ENCODE assay signal across 22 mouse cellular contexts in genomic region chr1:88055088-88055487, GRCm38 (mm10). TPM values are rescaled to one million over a fixed set of nuclear protein-coding genes. Genes with fewer than 3 reads are reported as not detected.
"Had no signal": no experiment of that assay in that cellular context is flagged by ENCODE, and none has a peak within 500 bp of the region (broad histone marks: within the 10 kb centered on the region; RNA-seq: fewer than 3 reads in every experiment).

TSS of gene Ugt1a10 (plus strand) at chr1:88055388.

- H3K9ac ChIP-seq: lung, embryonic 15.5 days; midbrain, embryonic 13.5 days; midbrain, embryonic 15.5 days; neural tube, embryonic 12.5 days; stomach, embryonic 15.5 days had no signal

- H3K4me1 ChIP-seq: lung, embryonic 15.5 days; megakaryocyte, embryonic 14.5 days; midbrain, embryonic 13.5 days; midbrain, embryonic 15.5 days; neural tube, embryonic 12.5 days; stomach, embryonic 15.5 days had no signal

- H3K4me3 ChIP-seq: lung, embryonic 15.5 days; megakaryocyte, embryonic 14.5 days; midbrain, embryonic 13.5 days; midbrain, embryonic 15.5 days; neural tube, embryonic 12.5 days; stomach, embryonic 15.5 days had no signal

- ATAC-seq: lung, postnatal 0 days; midbrain, embryonic 13.5 days; midbrain, embryonic 15.5 days had no signal

- DNase-seq: lung, adult 2 months; lung, postnatal 14 days; lung, postnatal 36 days; right cerebral cortex, postnatal 14 days; thymus, adult 2 months; thymus, postnatal 25 days; thymus, postnatal 4 days had no signal

- H3K9me3 ChIP-seq: lung, embryonic 15.5 days; megakaryocyte, embryonic 14.5 days; midbrain, embryonic 13.5 days; midbrain, embryonic 15.5 days; neural tube, embryonic 12.5 days; stomach, embryonic 15.5 days had no signal

- H3K27me3 ChIP-seq: lung, embryonic 15.5 days; midbrain, embryonic 13.5 days; midbrain, embryonic 15.5 days; neural tube, embryonic 12.5 days; stomach, embryonic 15.5 days had no signal

- H3K36me3 ChIP-seq: lung, embryonic 15.5 days; midbrain, embryonic 13.5 days; midbrain, embryonic 15.5 days; neural tube, embryonic 12.5 days; stomach, embryonic 15.5 days had no signal

- H3K4me2 ChIP-seq: lung, embryonic 15.5 days; midbrain, embryonic 11.5 days; midbrain, embryonic 13.5 days; midbrain, embryonic 15.5 days; neural tube, embryonic 12.5 days; stomach, embryonic 15.5 days had no signal

- H3K27ac ChIP-seq: lung, embryonic 15.5 days; macrophage; midbrain, embryonic 13.5 days; midbrain, embryonic 15.5 days; neural tube, embryonic 12.5 days; stomach, embryonic 15.5 days; stomach, postnatal 0 days had no signal

RNA-seq across cellular contexts. Expression of gene Ugt1a10, which starts in this region (rescaled TPM):
- polyA plus RNA-seq: lung, adult 2 months; lung, postnatal 0 days; macrophage; midbrain, embryonic 11.5 days; midbrain, embryonic 13.5 days; midbrain, embryonic 15.5 days; midbrain, postnatal 0 days; neural tube, embryonic 12.5 days; neural tube, embryonic 14.5 days; spleen, adult 2 months; stomach, embryonic 15.5 days; stomach, postnatal 0 days; testis, adult 2 months; urinary bladder, adult 2 months had no signal
